Comparison of ENCODE assay signal across 8 mouse cellular contexts in the genomic region with DNA sequence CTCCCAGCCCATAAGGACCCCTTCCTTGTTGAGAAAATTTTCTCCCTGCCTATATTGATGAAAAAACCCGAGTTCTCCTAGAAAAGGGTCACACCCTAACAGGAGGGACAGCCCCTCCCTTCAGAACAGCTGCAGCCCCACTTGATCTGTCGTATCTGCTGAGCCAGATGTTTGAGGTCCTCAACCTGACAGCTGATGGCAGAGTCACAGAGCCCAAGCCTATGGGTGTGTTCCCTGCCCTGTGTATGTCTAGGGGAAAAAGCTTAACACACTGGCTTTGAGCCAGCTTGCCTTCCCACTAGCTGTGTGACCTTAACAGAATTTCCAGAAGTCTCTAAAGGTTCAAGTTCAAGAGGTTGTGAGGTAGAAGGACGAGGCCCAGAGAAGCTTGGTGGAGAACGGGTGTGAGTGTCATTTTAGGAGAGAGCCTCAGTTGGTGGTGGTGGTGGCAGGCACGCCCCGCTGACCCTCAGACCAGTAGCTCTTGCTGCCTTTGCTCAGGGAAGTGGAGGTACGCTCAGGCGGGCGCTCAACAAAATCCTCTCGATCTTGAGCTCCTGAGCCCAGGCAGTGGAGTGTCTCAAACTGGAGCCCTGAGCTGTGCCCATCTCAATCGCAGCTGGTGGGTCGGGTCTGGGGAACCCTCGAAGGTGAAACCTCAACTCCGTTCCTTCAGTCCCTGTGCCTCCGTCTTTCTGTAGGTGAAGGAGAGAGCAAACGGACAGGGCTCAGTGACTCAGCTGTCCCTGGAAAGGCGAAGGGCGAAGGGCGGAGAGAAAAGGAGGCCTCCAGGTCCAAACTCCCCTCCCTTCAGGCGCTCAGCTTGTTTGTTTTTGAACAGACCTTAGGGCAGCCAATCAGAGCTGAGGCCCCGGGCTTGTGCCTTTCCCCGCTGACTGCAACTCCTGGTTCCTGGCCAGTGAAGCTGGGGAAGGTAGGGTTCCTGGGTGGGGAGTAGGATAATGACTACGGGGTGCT. TPM values are rescaled to one million over a fixed set of nuclear protein-coding genes. Genes with fewer than 3 reads are reported as not detected.
DNase-seq lines count a peak whose midpoint lies in the region; ATAC-seq and TF ChIP-seq lines count a peak whose summit lies in the region.

No protein-coding gene starts in this region.

- H3K27ac ChIP-seq in cerebellum, adult 2 months (ENCODE audit: insufficient read depth, low read length): peak overlapping the region; percentile 8
- H3K27ac ChIP-seq in hindbrain, embryonic 14.5 days: no peak overlapping the region
- peak overlapping the region; percentile 99 for H3K27ac ChIP-seq in liver, embryonic 11.5 days (ENCODE audit: low read depth, low read length)
- peak overlapping the region; percentile 34; the same call in 1 of the 2 replicates for H3K27ac ChIP-seq in neural tube, embryonic 11.5 days (ENCODE audit: low read depth, low read length)

- no peak for TF ChIP-seq CTCF in cerebellum, adult 2 months (IDR thresholded peaks at IDR 0.05; ENCODE audit: borderline replicate concordance, insufficient read depth, low read depth, low read length)

- no peaks in the 10 kb centered on the region for H3K9me3 ChIP-seq in hindbrain, embryonic 14.5 days (ENCODE audit: control insufficient read depth, low read length)
- no peaks in the 10 kb centered on the region for H3K9me3 ChIP-seq in liver, embryonic 11.5 days (ENCODE audit: control insufficient read depth, low read length)
- no peaks in the 10 kb centered on the region for H3K9me3 ChIP-seq in neural tube, embryonic 11.5 days (ENCODE audit: control insufficient read depth, low read length)

- WGBS in cerebellum, adult 2 months: 20% methylated on average over 23 of the region's 23 CpGs
- 5% methylated on average over 23 of the region's 23 CpGs for WGBS in hindbrain, embryonic 14.5 days
- 6% methylated on average over 23 of the region's 23 CpGs for WGBS in liver, embryonic 11.5 days
- WGBS in neural tube, embryonic 11.5 days: 7% methylated on average over 23 of the region's 23 CpGs

- no peak for ATAC-seq in hindbrain, embryonic 14.5 days (ENCODE audit: low FRiP score)
- peak; percentile 95 for ATAC-seq in liver, embryonic 11.5 days (replicated peaks; ENCODE audit: low FRiP score)
- ATAC-seq in neural tube, embryonic 11.5 days (ENCODE audit: insufficient read depth, low FRiP score, low TSS enrichment): no peak

- peaks cover 7% of the 10 kb centered on the region; the same call in 1 of the 2 replicates for H3K4me1 ChIP-seq in cerebellum, adult 2 months (ENCODE audit: control insufficient read depth, insufficient read depth, low read length)
- H3K4me1 ChIP-seq in hindbrain, embryonic 14.5 days (replicated peaks; ENCODE audit: control insufficient read depth, insufficient read depth, low read length): peaks cover 8% of the 10 kb centered on the region; the same call in 1 of the 2 replicates
- peaks cover 39% of the 10 kb centered on the region for H3K4me1 ChIP-seq in liver, embryonic 11.5 days (replicated peaks; ENCODE audit: control insufficient read depth, insufficient read depth, low read length)
- 0 out of 2 replicates have a peak, but pooled peaks cover 4% of the 10 kb centered on the region for H3K4me1 ChIP-seq in neural tube, embryonic 11.5 days (ENCODE audit: control insufficient read depth, insufficient read depth, low read length)

- peak overlapping the region; percentile 9 for H3K4me3 ChIP-seq in cerebellum, adult 2 months (replicated peaks; ENCODE audit: insufficient read depth, low read depth, low read length)
- H3K4me3 ChIP-seq in hindbrain, embryonic 14.5 days (replicated peaks; ENCODE audit: low read length): no peak overlapping the region
- H3K4me3 ChIP-seq in liver, embryonic 11.5 days (ENCODE audit: low read depth, low read length): peak overlapping the region; percentile 50
- H3K4me3 ChIP-seq in neural tube, embryonic 11.5 days (ENCODE audit: low read depth, low read length): 0 out of 2 replicates have a peak overlapping the region, but pooled peaks have one; percentile 18

- no peak overlapping the region for H3K9ac ChIP-seq in hindbrain, embryonic 14.5 days
- peak overlapping the region; percentile 87 for H3K9ac ChIP-seq in liver, embryonic 11.5 days (ENCODE audit: low read depth, low read length)
- peak overlapping the region; percentile 5 for H3K9ac ChIP-seq in neural tube, embryonic 11.5 days (ENCODE audit: low read length)

- no peak for TF ChIP-seq POLR2A in cerebellum, adult 2 months (IDR thresholded peaks at IDR 0.05; ENCODE audit: borderline replicate concordance, insufficient read depth, low read length)

- no peaks in the 10 kb centered on the region for H3K27me3 ChIP-seq in cerebellum, adult 2 months (ENCODE audit: control insufficient read depth, insufficient read depth, low read length)
- no peaks in the 10 kb centered on the region for H3K27me3 ChIP-seq in hindbrain, embryonic 14.5 days (ENCODE audit: control insufficient read depth, insufficient read depth, low read length)
- H3K27me3 ChIP-seq in liver, embryonic 11.5 days (replicated peaks; ENCODE audit: control insufficient read depth, insufficient read depth, low read length): peaks cover 22% of the 10 kb centered on the region
- H3K27me3 ChIP-seq in neural tube, embryonic 11.5 days (ENCODE audit: control insufficient read depth, insufficient read depth, low read length): no peaks in the 10 kb centered on the region

- H3K36me3 ChIP-seq in hindbrain, embryonic 14.5 days (replicated peaks; ENCODE audit: control insufficient read depth, insufficient read depth): no peaks in the 10 kb centered on the region
- no peaks in the 10 kb centered on the region for H3K36me3 ChIP-seq in liver, embryonic 11.5 days (ENCODE audit: control insufficient read depth, insufficient read depth, low read length)
- no peaks in the 10 kb centered on the region for H3K36me3 ChIP-seq in neural tube, embryonic 11.5 days (ENCODE audit: control insufficient read depth, insufficient read depth, low read length)

- H3K4me2 ChIP-seq in hindbrain, embryonic 14.5 days (replicated peaks): peak overlapping the region; percentile 39
- peak overlapping the region; percentile 86 for H3K4me2 ChIP-seq in liver, embryonic 11.5 days
- peak overlapping the region; percentile 42 for H3K4me2 ChIP-seq in neural tube, embryonic 11.5 days (ENCODE audit: low read depth)

- peak; percentile 51 for DNase-seq in NIH3T3 (ENCODE audit: low read depth)
- DNase-seq in cerebellum, adult 2 months: peak; percentile 78 to 80
- peak; percentile 30 for DNase-seq in forelimb bud, embryonic 11.5 days (ENCODE audit: low read depth, low spot score)
- peak; percentile 29 for DNase-seq in hindbrain, embryonic 14.5 days (ENCODE audit: low spot score)
- DNase-seq in liver, embryonic 11.5 days (ENCODE audit: low spot score): peak; percentile 73
- DNase-seq in neural tube, embryonic 11.5 days (ENCODE audit: low spot score): peak; percentile 32
- DNase-seq in frontal cortex, adult 2 months (ENCODE audit: extremely low spot score in 1 of 2, low spot score in 1 of 2): no peak
- no peak for DNase-seq in right cerebral cortex, postnatal 25 days

RNA-seq across cellular contexts. Expression of a gene that starts 9.5 kb away (rescaled TPM):
- 0.72 and 0.90 TPM in 2 replicates for polyA plus RNA-seq in cerebellum, adult 2 months (2012; rRNA removed)
- 1.6 and 3.3 TPM in 2 replicates for polyA plus RNA-seq in hindbrain, embryonic 14.5 days (2014; fragmentation: Nextera tagmentation; extraction: Ambion mirVana)
- polyA plus RNA-seq in liver, embryonic 11.5 days (2014; fragmentation: Nextera tagmentation; extraction: Ambion mirVana): 191 and 229 TPM in 2 replicates
- polyA plus RNA-seq in neural tube, embryonic 11.5 days (2014; fragmentation: Nextera tagmentation; extraction: Ambion mirVana): 26.6 and 28.4 TPM in 2 replicates
- 0.48 and 0.60 TPM in 2 replicates for polyA plus RNA-seq in frontal cortex, adult 2 months (2012; rRNA removed)

RNA-seq across cellular contexts. Expression of a gene that starts 17.7 kb away (rescaled TPM):
- 446 and 460 TPM in 2 replicates for polyA plus RNA-seq in cerebellum, adult 2 months (2012; rRNA removed)
- polyA plus RNA-seq in hindbrain, embryonic 14.5 days (2014; fragmentation: Nextera tagmentation; extraction: Ambion mirVana): 106 TPM in 2 replicates
- polyA plus RNA-seq in liver, embryonic 11.5 days (2014; fragmentation: Nextera tagmentation; extraction: Ambion mirVana): 1.8 and 2.6 TPM in 2 replicates
- 46.7 and 51.5 TPM in 2 replicates for polyA plus RNA-seq in neural tube, embryonic 11.5 days (2014; fragmentation: Nextera tagmentation; extraction: Ambion mirVana)
- 538 and 540 TPM in 2 replicates for polyA plus RNA-seq in frontal cortex, adult 2 months (2012; rRNA removed)

RNA-seq across cellular contexts. Expression of a gene that starts 32.3 kb away (rescaled TPM):
- 124 and 126 TPM in 2 replicates for polyA plus RNA-seq in cerebellum, adult 2 months (2012; rRNA removed)
- 154 and 157 TPM in 2 replicates for polyA plus RNA-seq in hindbrain, embryonic 14.5 days (2014; fragmentation: Nextera tagmentation; extraction: Ambion mirVana)
- 282 and 283 TPM in 2 replicates for polyA plus RNA-seq in liver, embryonic 11.5 days (2014; fragmentation: Nextera tagmentation; extraction: Ambion mirVana)
- 174 and 184 TPM in 2 replicates for polyA plus RNA-seq in neural tube, embryonic 11.5 days (2014; fragmentation: Nextera tagmentation; extraction: Ambion mirVana)
- 82.9 and 90.8 TPM in 2 replicates for polyA plus RNA-seq in frontal cortex, adult 2 months (2012; rRNA removed)

RNA-seq across cellular contexts. Expression of a gene that starts 54.6 kb away (rescaled TPM):
- polyA plus RNA-seq in cerebellum, adult 2 months (2012; rRNA removed): 58.4 TPM in 2 replicates
- 52.4 and 63.6 TPM in 2 replicates for polyA plus RNA-seq in hindbrain, embryonic 14.5 days (2014; fragmentation: Nextera tagmentation; extraction: Ambion mirVana)
- polyA plus RNA-seq in liver, embryonic 11.5 days (2014; fragmentation: Nextera tagmentation; extraction: Ambion mirVana): 68.1 and 69.5 TPM in 2 replicates
- polyA plus RNA-seq in neural tube, embryonic 11.5 days (2014; fragmentation: Nextera tagmentation; extraction: Ambion mirVana): 54.2 and 54.8 TPM in 2 replicates
- 70.9 and 78.2 TPM in 2 replicates for polyA plus RNA-seq in frontal cortex, adult 2 months (2012; rRNA removed)

RNA-seq across cellular contexts. Expression of a gene that starts 55.9 kb away (rescaled TPM):
- 94.6 and 95.8 TPM in 2 replicates for polyA plus RNA-seq in cerebellum, adult 2 months (2012; rRNA removed)
- 70.0 and 76.0 TPM in 2 replicates for polyA plus RNA-seq in hindbrain, embryonic 14.5 days (2014; fragmentation: Nextera tagmentation; extraction: Ambion mirVana)
- polyA plus RNA-seq in liver, embryonic 11.5 days (2014; fragmentation: Nextera tagmentation; extraction: Ambion mirVana): 104 and 108 TPM in 2 replicates
- 86.0 and 93.2 TPM in 2 replicates for polyA plus RNA-seq in neural tube, embryonic 11.5 days (2014; fragmentation: Nextera tagmentation; extraction: Ambion mirVana)
- polyA plus RNA-seq in frontal cortex, adult 2 months (2012; rRNA removed): 96.7 and 99.3 TPM in 2 replicates

Comparison
In these comparisons a context has a peak if more than half of its experiments do, and no peak if none do; other contexts are left out.
1. DNase-seq: peak in NIH3T3 (single experiment), cerebellum, adult 2 months (2 of 2), forelimb bud, embryonic 11.5 days (single experiment), hindbrain, embryonic 14.5 days (single experiment), liver, embryonic 11.5 days (single experiment) and neural tube, embryonic 11.5 days (single experiment); none in frontal cortex, adult 2 months (0 of 2) and right cerebral cortex, postnatal 25 days (single experiment).
2. RNA of a gene that starts 17.7 kb away (polyA plus RNA-seq): 538 to 540 TPM in frontal cortex, adult 2 months, 446 to 460 TPM in cerebellum, adult 2 months, 106 TPM in hindbrain, embryonic 14.5 days and 46.7 to 51.5 TPM in neural tube, embryonic 11.5 days; 1.8 to 2.6 TPM in liver, embryonic 11.5 days; every median in the first group is over 10 times any median in the second.
3. Peak in every context shown above with its lines, with median percentiles within 50 percentile points of each other: H3K4me2 ChIP-seq.